Mouse (Mus musculus) lung, adult 2 months (tissue): ENCODE data around the gene Hspb8.

Source experiments
- CTCF ChIP-seq: fragments of 200-500 bp; IDR thresholded peaks from 2 replicates; pipeline ENCODE4 v1.5.1; 2011; ENCODE audit warnings: mild to moderate bottlenecking, low read length, control low read depth; ENCODE audit not compliant: insufficient read depth
- POLR2A ChIP-seq: fragments of 200-500 bp; IDR thresholded peaks from 2 replicates; pipeline ENCODE4 v1.6.1; 2011; ENCODE audit warnings: low read depth, mild to moderate bottlenecking, control low read depth, low read length, borderline replicate concordance; ENCODE audit errors: extremely low read depth

DNA sequence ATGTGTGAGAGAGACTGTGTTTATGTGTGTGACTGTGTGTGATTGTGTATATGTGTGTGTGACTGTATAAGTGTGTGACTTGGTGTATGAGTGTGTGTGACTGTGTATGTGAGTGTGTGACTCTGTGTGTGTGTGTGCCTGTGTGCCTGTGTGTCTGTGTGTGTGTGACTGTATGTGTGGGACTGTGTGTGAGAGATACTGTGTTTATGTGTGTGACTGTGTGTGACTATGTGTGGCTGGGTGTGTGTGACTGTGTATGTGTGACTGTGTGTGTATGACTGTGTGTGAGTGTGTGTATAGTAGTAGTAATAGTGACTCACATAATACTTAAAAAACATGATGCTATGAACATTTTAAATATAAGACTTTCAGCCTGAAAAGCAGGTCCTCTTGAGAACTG, 13.5 kb upstream of the Hspb8 start:
- TF ChIP-seq POLR2A (no peak), CTCF (no peak)
